Mouse (Mus musculus) bone marrow, adult 2 months (tissue): ENCODE data around the gene Dqx1.

Source experiments
- CTCF ChIP-seq: fragments of 200-500 bp; IDR thresholded peaks from 2 replicates; pipeline ENCODE4 v1.5.1; 2011; ENCODE audit warnings: low read length, control low read depth; ENCODE audit not compliant: control insufficient read depth, insufficient read depth
- POLR2A ChIP-seq: fragments of 200-500 bp; IDR thresholded peaks from 2 replicates; pipeline ENCODE4 v1.6.1; 2011; ENCODE audit warnings: low read depth, mild to moderate bottlenecking, control low read depth, low read length, borderline replicate concordance; ENCODE audit not compliant: control insufficient read depth

GRCm38 (mm10) chr6:83068221-83068620 lies 10.6 kb downstream of the Dqx1 start:
- TF ChIP-seq CTCF, result no peak
- TF ChIP-seq POLR2A, result no peak
